Mouse (Mus musculus) kidney, adult 11 months (tissue): ENCODE results near the gene Pcdh7.

ENCODE experiments used
- DNase-seq: peaks from one replicate; pipeline ENCODE4 v3.0.0; 2022

Gene Pcdh7

GRCm38 (mm10) chr5:57934666-57935065 lies 216.9 kb downstream of the Pcdh7 start:
- DNase-seq = no peak

GRCm38 (mm10) chr5:57940457-57940856 lies 222.7 kb downstream of the Pcdh7 start:
- DNase-seq = no peak

- DNase-seq = no peak
Observed at GRCm38 (mm10) chr5:57943176-57943575, 225.4 kb downstream of the Pcdh7 start.

- DNase-seq = no peak
Observed at GRCm38 (mm10) chr5:57943611-57944010, 225.8 kb downstream of the Pcdh7 start.

DNA sequence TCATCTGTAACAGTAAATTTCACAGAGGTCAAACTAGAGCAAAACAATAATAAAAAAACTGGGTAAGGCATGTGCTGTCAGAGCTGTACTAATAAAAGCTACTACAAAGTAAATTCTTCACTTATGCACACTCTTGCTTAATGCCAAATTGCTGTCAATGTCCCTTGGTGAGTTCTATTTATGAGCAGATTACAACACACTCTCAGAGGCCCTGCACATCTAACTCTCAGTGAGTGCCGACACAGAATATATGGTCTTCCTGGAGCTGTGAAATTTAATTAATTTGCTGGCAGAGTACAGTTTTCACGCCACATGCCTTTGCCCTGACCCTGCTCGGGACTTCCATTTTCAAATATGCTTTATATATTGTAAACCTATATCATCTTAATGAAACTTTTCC lies 227.7 kb downstream of the Pcdh7 start:
- no peak for DNase-seq

DNA sequence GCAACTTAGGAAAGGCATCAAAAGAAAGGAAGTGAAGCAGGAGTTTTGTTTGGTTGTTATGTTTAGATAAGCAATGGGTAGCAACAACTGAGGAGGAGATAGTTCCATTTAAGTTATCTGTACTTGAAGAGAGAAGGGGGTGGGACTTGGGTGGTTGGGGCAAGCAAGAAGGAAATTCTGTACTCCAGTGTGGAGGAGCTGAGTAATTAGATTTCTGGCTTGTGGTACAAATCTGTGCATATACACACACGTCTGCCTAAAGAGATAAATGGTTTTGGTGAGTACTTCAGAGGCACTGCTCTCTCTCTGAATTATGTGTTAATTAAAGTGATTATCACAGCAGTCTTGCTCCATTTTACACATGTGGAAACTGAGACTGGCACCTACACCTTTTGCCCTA lies 241.6 kb downstream of the Pcdh7 start:
- no peak for DNase-seq

- DNase-seq = no peak
Observed at GRCm38 (mm10) chr5:57963792-57964191, 246.0 kb downstream of the Pcdh7 start.

- DNase-seq = no peak
Observed at GRCm38 (mm10) chr5:57964201-57964600, 246.4 kb downstream of the Pcdh7 start.

DNA sequence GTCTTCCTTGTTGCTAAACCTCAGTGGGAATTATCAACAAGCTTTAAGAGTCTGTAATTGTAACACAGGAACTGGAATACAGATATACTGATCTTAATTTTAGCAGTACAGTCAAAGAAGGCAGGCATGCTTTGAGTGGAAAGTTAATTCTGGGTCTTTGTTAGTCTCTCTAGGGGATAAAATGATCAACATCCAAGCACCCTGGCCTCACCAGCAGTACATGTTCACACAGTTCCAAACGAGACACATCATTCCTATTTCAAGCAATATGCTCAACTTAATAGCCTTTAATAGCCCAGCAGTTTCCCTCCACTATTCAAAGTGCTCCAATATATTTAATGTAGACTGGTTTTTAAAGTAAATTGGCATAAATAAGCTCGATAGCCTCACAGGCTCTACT lies 275.8 kb downstream of the Pcdh7 start:
- DNase-seq = no peak

GRCm38 (mm10) chr5:58021331-58021730 lies 303.6 kb downstream of the Pcdh7 start:
- DNase-seq = no peak

DNA sequence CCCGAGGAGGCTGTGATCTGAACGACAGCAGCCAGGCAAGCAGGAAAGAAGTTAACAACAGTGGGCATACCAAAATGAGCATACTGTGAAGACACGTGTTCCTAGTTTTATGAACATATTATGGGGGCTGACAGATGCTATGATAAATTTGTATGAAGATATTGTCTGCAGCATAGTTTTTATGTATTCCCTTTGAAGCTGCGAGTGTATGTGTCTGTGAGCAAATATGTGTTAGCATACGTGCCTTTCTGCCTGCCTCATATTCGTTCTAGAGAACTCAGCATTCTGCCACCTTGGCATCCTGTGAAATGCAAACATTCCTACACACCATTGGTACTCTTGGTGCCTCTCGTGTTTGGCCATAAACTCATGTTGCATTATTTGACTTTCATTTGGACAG lies 307.4 kb downstream of the Pcdh7 start:
- DNase-seq = no peak

- DNase-seq = no peak
Observed at GRCm38 (mm10) chr5:58025759-58026158, 308.0 kb downstream of the Pcdh7 start.

DNA sequence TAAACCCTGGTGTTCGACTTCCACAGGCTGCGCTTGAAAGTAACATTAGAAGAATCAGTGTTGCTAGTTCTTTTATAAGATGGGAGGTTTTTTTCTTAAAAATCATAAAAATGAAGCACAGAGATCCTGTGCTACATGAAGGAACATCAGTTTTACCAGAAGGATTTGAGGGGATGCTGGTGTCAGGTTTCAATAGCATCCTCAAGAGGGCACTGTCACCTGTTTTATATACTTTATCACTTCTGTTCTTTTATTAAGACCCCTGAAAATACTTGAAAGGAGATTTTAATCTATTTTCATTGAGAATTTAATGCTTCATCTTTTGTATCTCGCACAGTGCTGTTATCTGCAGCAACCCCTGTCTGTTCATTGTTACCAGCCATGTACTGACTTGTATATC lies 322.1 kb downstream of the Pcdh7 start:
- DNase-seq = no peak

DNA sequence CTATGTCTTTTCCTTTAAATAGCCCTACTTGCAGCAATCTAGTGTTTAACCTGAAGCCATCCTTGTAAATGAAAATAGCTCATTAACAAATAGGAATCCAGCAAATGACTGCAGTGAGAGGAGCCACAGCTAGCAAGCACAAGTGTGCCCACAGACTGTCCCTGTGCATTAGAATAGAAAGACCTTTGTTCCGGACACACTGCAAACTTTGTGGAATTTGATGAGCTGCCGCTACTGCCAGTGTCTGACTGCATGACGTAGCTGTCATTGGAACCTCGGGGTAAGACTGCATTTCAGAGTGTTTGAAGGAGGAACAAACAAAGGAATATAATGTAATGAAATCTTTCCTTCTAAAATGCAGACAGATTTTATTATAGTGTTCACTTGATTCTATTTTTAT lies 326.4 kb downstream of the Pcdh7 start:
- DNase-seq = no peak

DNA sequence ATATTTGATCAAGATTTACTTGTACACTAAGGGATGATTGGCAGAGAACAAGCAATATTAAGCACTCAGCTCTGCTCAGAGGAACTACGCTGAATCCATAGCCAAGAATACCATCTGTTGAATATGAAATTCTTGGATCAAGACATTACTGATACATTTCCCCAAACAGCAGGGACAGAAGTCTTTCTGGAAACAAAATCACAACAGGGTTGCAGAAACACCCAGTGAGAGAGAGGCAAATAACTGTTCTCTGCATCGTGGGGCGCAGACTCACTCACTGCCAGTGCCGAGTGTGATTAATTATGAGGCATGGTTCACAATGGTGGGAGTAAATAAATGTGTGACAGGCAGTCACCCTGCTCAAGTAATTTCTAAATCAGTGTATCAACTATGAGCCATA lies 363.3 kb downstream of the Pcdh7 start:
- DNase-seq = no peak

DNA sequence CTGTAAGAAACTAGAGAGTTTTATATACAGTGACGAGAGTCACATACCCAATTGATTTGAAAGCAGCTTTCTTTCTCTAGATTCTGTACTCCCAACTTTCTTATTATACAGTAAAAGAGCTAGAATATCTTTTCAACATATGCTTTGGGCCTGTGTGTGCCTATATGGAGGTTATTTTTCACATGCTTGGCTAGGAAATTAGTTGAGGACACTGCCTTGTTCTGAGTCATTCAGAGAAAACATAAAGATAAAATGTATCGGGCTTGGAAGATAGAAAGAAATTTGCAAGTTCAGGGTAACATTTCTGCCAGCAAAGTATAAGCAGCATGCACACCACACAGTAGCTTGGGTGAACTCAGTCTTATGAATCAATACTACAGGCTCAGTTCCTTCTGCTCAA lies 364.5 kb downstream of the Pcdh7 start:
- no peak for DNase-seq

DNA sequence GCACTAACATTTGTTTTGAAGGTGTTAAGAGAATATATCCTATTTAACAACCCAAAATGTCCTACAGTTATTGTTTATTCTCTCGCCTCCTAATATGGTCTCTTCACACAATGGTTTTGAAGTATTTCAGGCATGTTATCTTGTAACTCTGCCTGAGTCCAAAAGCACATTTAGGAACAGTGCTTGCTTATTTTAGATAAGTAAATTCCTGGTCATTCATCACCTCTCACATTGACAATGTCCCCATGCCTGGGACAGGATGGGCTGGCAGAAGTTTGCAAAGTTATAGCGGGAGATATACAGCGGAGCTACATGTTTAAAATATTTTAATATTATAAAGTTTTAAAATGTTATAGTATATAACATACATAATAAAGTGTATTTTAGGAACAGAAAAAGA lies 365.3 kb downstream of the Pcdh7 start:
- DNase-seq = no peak

DNA sequence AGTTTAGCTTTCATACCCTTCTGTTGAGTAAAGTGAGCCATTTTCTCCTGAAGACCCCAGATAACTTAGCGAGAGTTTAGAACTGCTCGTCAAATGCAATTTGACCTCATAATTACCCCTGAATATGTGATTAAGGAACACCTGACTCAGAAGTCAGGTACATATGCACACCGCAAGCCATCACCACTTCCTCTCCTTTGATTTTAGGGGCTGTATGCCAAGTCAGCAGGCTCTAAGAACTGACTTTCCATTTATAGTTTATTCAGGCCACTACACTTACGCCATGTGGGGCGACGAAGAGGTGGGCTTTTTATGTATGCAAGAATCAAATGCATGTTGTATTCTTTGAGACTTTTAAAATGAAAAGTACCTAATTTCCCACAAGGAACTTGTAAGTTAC lies 366.2 kb downstream of the Pcdh7 start:
- no peak for DNase-seq

GRCm38 (mm10) chr5:58108665-58109364 lies 391.0 kb downstream of the Pcdh7 start:
- DNase-seq = no peak

DNA sequence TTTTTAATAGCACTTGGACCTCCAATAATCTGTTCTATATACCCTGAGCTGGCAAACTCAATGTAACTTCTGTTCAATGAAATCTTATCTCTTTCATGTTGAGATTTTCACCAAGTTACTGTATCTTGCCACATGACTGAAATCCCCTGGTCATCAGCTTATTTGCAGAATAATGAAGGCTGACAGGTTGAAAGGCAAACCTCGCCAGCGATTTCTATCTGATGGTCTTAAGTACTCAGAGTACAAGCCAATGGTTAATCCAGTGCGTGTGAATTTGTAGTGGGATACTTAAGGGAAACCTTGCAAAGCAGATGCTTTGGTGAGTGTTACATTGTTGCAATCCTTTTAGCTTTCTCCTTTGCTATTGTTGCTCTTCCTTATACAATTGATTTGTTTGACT lies 398.3 kb downstream of the Pcdh7 start:
- DNase-seq = no peak

GRCm38 (mm10) chr5:58117896-58118295 lies 400.1 kb downstream of the Pcdh7 start:
- DNase-seq = no peak

GRCm38 (mm10) chr5:58118930-58119611 lies 401.3 kb downstream of the Pcdh7 start:
- DNase-seq = no peak

DNA sequence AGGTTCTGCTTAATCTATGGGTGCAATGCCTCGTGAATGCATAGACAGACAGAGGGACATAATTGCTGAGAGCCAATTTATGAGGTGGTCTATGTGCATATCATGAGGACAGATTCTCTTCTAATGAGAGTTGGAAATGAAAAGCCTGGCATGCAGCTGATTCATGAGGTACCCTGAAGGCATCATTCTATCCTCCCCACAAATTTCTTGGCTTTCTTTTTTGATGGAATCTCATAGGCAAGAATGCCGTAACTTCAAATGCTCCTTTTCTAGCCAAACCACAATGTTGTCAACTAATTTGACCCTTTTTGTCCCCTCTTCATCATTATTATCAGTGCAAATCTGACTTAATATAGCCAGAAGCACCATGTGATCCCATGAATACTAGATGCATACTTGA lies 426.1 kb downstream of the Pcdh7 start:
- DNase-seq = no peak

DNA sequence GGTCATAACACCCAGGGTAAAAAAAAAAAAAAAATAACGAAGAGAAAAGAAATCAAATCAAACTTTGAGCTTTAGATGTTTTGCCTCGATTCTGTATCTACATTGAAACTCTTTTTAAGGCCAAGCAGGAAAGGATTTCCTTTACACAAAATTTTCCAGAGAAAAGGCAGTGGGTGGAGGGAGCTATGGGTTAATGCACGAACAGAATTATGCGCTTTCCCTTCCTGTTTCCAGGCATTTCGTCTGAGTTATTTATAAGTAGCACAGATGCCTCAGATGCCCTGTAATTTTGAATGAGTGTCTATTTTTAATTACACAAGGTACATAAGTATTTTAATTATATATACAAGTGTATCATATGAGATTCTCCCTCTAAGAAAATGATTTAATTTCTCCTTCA lies 436.2 kb downstream of the Pcdh7 start:
- no peak for DNase-seq

GRCm38 (mm10) chr5:58172218-58172617 lies 454.5 kb downstream of the Pcdh7 start:
- no peak for DNase-seq
